Mouse (Mus musculus): ENCODE measurements around the gene Slc19a2.

GRCm38 (mm10) chr1:164251438-164251837 lies 2.6 kb downstream of the Slc19a2 start:
- no peak for TF ChIP-seq MYOD1 (IDR thresholded peaks at IDR 0.05; ENCODE audit: control insufficient read depth in 1 of 3, insufficient read length in 2 of 3, low read depth in 2 of 3)
- TF ChIP-seq POLR2A (IDR thresholded peaks at IDR 0.05; ENCODE audit: insufficient read length, low read depth): no peak
- TF ChIP-seq E2F4 (IDR thresholded peaks at IDR 0.05; ENCODE audit: insufficient read depth): no peak
- no peak for TF ChIP-seq MAX (IDR thresholded peaks at IDR 0.05; ENCODE audit: low read depth)
- TF ChIP-seq CEBPB (IDR thresholded peaks at IDR 0.05; ENCODE audit: insufficient read depth, poor library complexity, severe bottlenecking): no peak
- no peak for TF ChIP-seq POLR2AphosphoS2 (IDR thresholded peaks at IDR 0.05; ENCODE audit: insufficient read length, low read depth)
- TF ChIP-seq TCF12 (IDR thresholded peaks at IDR 0.05; ENCODE audit: insufficient read depth, poor library complexity, severe bottlenecking): no peak

Measured in myocyte (in vitro differentiated cells).